Mouse (Mus musculus) kidney, postnatal 10 days (tissue): Measurements from ENCODE around the gene Rab12.
"Not testable (repeated sequence)": the region's sequence is repeated elsewhere in the genome, so short reads cannot be mapped to it uniquely, and the experiment has no call there.

ENCODE experiments used
- DNase-seq: peaks from one replicate; pipeline ENCODE4 v3.0.0; 2021; ENCODE audit warnings: mixed read lengths

Gene Rab12

GRCm38 (mm10) chr17:66519554-66520553 is at the start of gene Rab12:
Gene Rab12 (minus strand): TSS chr17:66519729.
- DNase-seq = peak; percentile 94

GRCm38 (mm10) chr17:66564213-66564612 is 44.7 kb upstream of the Rab12 start:
- peak; percentile 70 for DNase-seq

GRCm38 (mm10) chr17:66563551-66563950 is 44.0 kb upstream of the Rab12 start:
- no peak for DNase-seq

- no peak for DNase-seq
These were observed 41.9 kb upstream of the Rab12 start for GRCm38 (mm10) chr17:66561380-66561779.

- no peak for DNase-seq
These were observed 39.1 kb upstream of the Rab12 start for GRCm38 (mm10) chr17:66558404-66559317.

- DNase-seq = no peak
These were observed 33.2 kb upstream of the Rab12 start for GRCm38 (mm10) chr17:66552690-66553089.

GRCm38 (mm10) chr17:66550486-66550885 is 31.0 kb upstream of the Rab12 start:
- no peak for DNase-seq

- DNase-seq = no peak
These were observed 12.8 kb upstream of the Rab12 start for GRCm38 (mm10) chr17:66532285-66532684.

- no peak for DNase-seq
These were observed 3.9 kb upstream of the Rab12 start for GRCm38 (mm10) chr17:66523396-66523795.

- not testable (repeated sequence) for DNase-seq
These were observed 3.1 kb upstream of the Rab12 start for GRCm38 (mm10) chr17:66522631-66523030.

- peak; percentile 37 for DNase-seq
These were observed 514 bp downstream of the Rab12 start for GRCm38 (mm10) chr17:66518877-66519553.

- DNase-seq = no peak
These were observed 2.6 kb downstream of the Rab12 start for GRCm38 (mm10) chr17:66516953-66517352.

- no peak for DNase-seq
These were observed 5.1 kb downstream of the Rab12 start for GRCm38 (mm10) chr17:66514288-66514995.

- DNase-seq = no peak
These were observed 7.2 kb downstream of the Rab12 start for GRCm38 (mm10) chr17:66512202-66512956.

GRCm38 (mm10) chr17:66510221-66510683 is 9.3 kb downstream of the Rab12 start:
- peak; percentile 53 for DNase-seq

- no peak for DNase-seq
These were observed 12.2 kb downstream of the Rab12 start for GRCm38 (mm10) chr17:66507049-66507954.

GRCm38 (mm10) chr17:66504964-66505363 is 14.6 kb downstream of the Rab12 start:
- no peak for DNase-seq

- no peak for DNase-seq
These were observed 15.3 kb downstream of the Rab12 start for GRCm38 (mm10) chr17:66504248-66504647.

- no peak for DNase-seq
These were observed 16.1 kb downstream of the Rab12 start for GRCm38 (mm10) chr17:66503466-66503865.

GRCm38 (mm10) chr17:66502865-66503264 is 16.7 kb downstream of the Rab12 start:
- no peak for DNase-seq
